Mouse (Mus musculus) erythroblast, embryonic 14.5 days (primary cell): ENCODE data around the gene Osbpl9.

Experiments
- GATA1 ChIP-seq: IDR thresholded peaks from 2 replicates; pipeline ENCODE4 v1.6.1; 2012; ENCODE audit warnings: low read length, inconsistent platforms, mixed read lengths
- TAL1 ChIP-seq: IDR thresholded peaks from 3 replicates; pipeline ENCODE4 v1.6.1; 2012; ENCODE audit warnings: low read length, inconsistent platforms, mixed read lengths

- TF ChIP-seq TAL1 (no peak), GATA1 (no peak)
These were observed 36.6 kb upstream of the Osbpl9 start for GRCm38 (mm10) chr4:109238428-109239268.
